Mouse (Mus musculus): ENCODE measurements around the gene Tmem234.

Gene Tmem234

GRCm38 (mm10) chr4:129622120-129622802 is 21.8 kb downstream of the Tmem234 start:
- peak in 1 of 2 experiments; percentile 24 for DNase-seq (ENCODE audit: low spot score in 2 of 2)

- DNase-seq (ENCODE audit: low spot score in 2 of 2), result peak in 1 of 2 experiments; percentile 27
These were observed 22.5 kb downstream of the Tmem234 start for GRCm38 (mm10) chr4:129622803-129623535.

GRCm38 (mm10) chr4:129623681-129624091 is 23.2 kb downstream of the Tmem234 start, which contains the start of gene Ccdc28b:
Ccdc28b (minus strand) TSS chr4:129623947.
- DNase-seq (ENCODE audit: low spot score in 2 of 2), result peak; percentile 71 to 77

GRCm38 (mm10) chr4:129624281-129625028 is 24.0 kb downstream of the Tmem234 start:
- peak; percentile 95 to 97 for DNase-seq (ENCODE audit: low spot score in 2 of 2)

GRCm38 (mm10) chr4:129625029-129625370 is 24.5 kb downstream of the Tmem234 start:
- peak; percentile 80 to 82 for DNase-seq (ENCODE audit: low spot score in 2 of 2)

- peak in 1 of 2 experiments; percentile 44 for DNase-seq (ENCODE audit: low spot score in 2 of 2)
These were observed 25.0 kb downstream of the Tmem234 start for GRCm38 (mm10) chr4:129625496-129625895.

- no peak for DNase-seq (ENCODE audit: low spot score in 2 of 2)
These were observed 25.6 kb downstream of the Tmem234 start for GRCm38 (mm10) chr4:129626035-129626434.

GRCm38 (mm10) chr4:129630944-129631343 is 30.5 kb downstream of the Tmem234 start:
- DNase-seq (ENCODE audit: low spot score in 2 of 2), result peak in 1 of 2 experiments; percentile 59

GRCm38 (mm10) chr4:129631867-129632266 is 31.4 kb downstream of the Tmem234 start:
- DNase-seq (ENCODE audit: low spot score in 2 of 2), result no peak

- DNase-seq (ENCODE audit: low spot score in 2 of 2), result no peak
These were observed 33.4 kb downstream of the Tmem234 start for GRCm38 (mm10) chr4:129633852-129634251.

GRCm38 (mm10) chr4:129639221-129639620 is 38.8 kb downstream of the Tmem234 start:
- DNase-seq (ENCODE audit: low spot score in 2 of 2), result no peak

GRCm38 (mm10) chr4:129640101-129640637 is 39.7 kb downstream of the Tmem234 start:
- peak in 1 of 2 experiments; percentile 60 for DNase-seq (ENCODE audit: low spot score in 2 of 2)

GRCm38 (mm10) chr4:129640638-129641467 is 40.4 kb downstream of the Tmem234 start, which contains the start of gene Txlna:
Txlna (minus strand) TSS chr4:129641065.
- DNase-seq (ENCODE audit: low spot score in 2 of 2), result peak; percentile 98 to 99

GRCm38 (mm10) chr4:129641756-129642155 is 41.3 kb downstream of the Tmem234 start:
- no peak for DNase-seq (ENCODE audit: low spot score in 2 of 2)

- no peak for DNase-seq (ENCODE audit: low spot score in 2 of 2)
These were observed 44.7 kb downstream of the Tmem234 start for GRCm38 (mm10) chr4:129645204-129645603.

GRCm38 (mm10) chr4:129648656-129649055 is 48.2 kb downstream of the Tmem234 start:
- DNase-seq (ENCODE audit: low spot score in 2 of 2), result no peak

- no peak for DNase-seq (ENCODE audit: low spot score in 2 of 2)
These were observed 49.9 kb downstream of the Tmem234 start for GRCm38 (mm10) chr4:129650359-129650758.

GRCm38 (mm10) chr4:129654770-129655169 is 54.3 kb downstream of the Tmem234 start:
- no peak for DNase-seq (ENCODE audit: low spot score in 2 of 2)

GRCm38 (mm10) chr4:129661584-129661983 is 61.1 kb downstream of the Tmem234 start:
- DNase-seq (ENCODE audit: low spot score in 2 of 2), result no peak

GRCm38 (mm10) chr4:129662255-129662813 is 61.9 kb downstream of the Tmem234 start:
- DNase-seq (ENCODE audit: low spot score in 2 of 2), result no peak

Measured in right cerebral cortex, postnatal 10 days (tissue).